Mouse (Mus musculus): ENCODE measurements around the gene Gm20388.

DNA sequence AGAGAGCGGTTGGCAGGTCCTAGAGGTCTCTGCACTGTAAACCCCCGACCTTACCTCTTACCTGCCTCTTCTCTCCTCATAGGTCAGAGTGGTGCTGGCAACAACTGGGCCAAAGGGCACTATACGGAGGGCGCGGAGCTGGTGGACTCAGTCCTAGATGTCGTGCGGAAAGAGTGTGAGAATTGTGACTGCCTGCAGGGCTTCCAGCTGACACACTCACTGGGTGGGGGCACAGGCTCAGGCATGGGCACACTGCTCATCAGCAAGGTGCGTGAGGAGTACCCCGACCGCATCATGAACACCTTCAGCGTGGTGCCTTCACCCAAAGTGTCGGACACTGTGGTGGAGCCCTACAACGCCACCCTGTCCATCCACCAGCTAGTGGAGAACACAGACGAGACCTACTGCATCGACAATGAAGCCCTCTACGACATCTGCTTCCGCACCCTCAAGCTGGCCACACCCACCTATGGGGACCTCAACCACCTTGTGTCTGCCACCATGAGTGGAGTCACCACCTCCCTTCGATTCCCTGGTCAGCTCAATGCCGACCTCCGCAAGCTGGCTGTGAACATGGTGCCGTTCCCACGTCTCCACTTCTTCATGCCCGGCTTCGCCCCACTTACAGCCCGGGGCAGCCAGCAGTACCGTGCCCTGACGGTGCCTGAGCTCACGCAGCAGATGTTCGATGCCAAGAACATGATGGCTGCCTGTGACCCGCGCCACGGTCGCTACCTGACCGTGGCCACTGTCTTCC is 3510.1 kb downstream of the Gm20388 start:
- no peak for TF ChIP-seq CTCF (IDR thresholded peaks at IDR 0.05; ENCODE audit: low read depth, low read length)
- TF ChIP-seq EP300 (IDR thresholded peaks at IDR 0.05; ENCODE audit: insufficient read depth, low read depth, low read length) = no peak
- TF ChIP-seq POLR2A (IDR thresholded peaks at IDR 0.05; ENCODE audit: insufficient read depth, low read length) = no peak

Measured in ES-Bruce4 (cell line).